Comparison of ENCODE assay signal across 15 mouse cellular contexts in the genomic region with DNA sequence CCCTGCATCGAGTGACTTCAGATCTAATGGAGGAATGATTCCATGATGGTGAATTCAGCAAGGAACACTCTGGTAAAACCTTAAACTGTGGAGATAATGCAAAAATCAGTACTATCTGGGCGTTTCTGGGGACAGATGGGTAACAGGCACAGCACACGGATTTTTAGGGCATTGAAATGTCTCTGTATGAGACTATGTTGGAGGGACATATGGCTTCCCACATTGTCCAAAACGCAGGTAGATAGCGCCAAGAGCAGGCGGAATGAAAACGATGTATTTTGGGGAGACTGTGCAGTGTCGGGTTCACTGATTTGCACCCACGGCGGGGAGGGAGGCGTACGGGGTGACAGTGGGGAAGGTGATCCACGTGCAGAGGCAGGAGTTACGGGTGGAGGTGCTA.
"Had no signal": no experiment of that assay in that cellular context is flagged by ENCODE, and none has a peak within 500 bp of the region (broad histone marks: within the 10 kb centered on the region; RNA-seq: fewer than 3 reads in every experiment).

No protein-coding gene starts in this region.

- H3K36me3 ChIP-seq: limb, embryonic 15.5 days; liver, embryonic 13.5 days; lung, embryonic 15.5 days; midbrain, embryonic 15.5 days; neural tube, embryonic 12.5 days; stomach, embryonic 15.5 days had no signal

- H3K9me3 ChIP-seq: limb, embryonic 15.5 days; liver, embryonic 13.5 days; lung, embryonic 15.5 days; megakaryocyte, embryonic 14.5 days; midbrain, embryonic 15.5 days; neural tube, embryonic 12.5 days; stomach, embryonic 15.5 days had no signal

- H3K27me3 ChIP-seq: limb, embryonic 15.5 days; liver, embryonic 13.5 days; lung, embryonic 15.5 days; midbrain, embryonic 15.5 days; neural tube, embryonic 12.5 days; stomach, embryonic 15.5 days had no signal

- H3K27ac ChIP-seq: kidney, postnatal 0 days; limb, embryonic 15.5 days; liver, embryonic 13.5 days; lung, embryonic 15.5 days; macrophage; neural tube, embryonic 12.5 days; stomach, embryonic 15.5 days had no signal

- DNase-seq: kidney, adult 11 months; kidney, adult 9 months; kidney, postnatal 36 days; liver, embryonic 13.5 days; liver, postnatal 0 days; lung, postnatal 14 days; thymus, postnatal 36 days had no signal

- H3K4me1 ChIP-seq: liver, embryonic 13.5 days had no signal

- H3K9ac ChIP-seq: limb, embryonic 15.5 days; liver, embryonic 13.5 days; liver, postnatal 0 days; lung, embryonic 15.5 days; midbrain, embryonic 15.5 days; neural tube, embryonic 12.5 days; stomach, embryonic 15.5 days had no signal

- H3K4me3 ChIP-seq: limb, embryonic 15.5 days; liver, embryonic 13.5 days; lung, embryonic 15.5 days; megakaryocyte, embryonic 14.5 days; midbrain, embryonic 15.5 days; neural tube, embryonic 12.5 days; stomach, embryonic 15.5 days had no signal
